Mouse (Mus musculus) heart, adult 2 months (tissue): ENCODE results near the gene Gm45808.

Experiments used
- CTCF ChIP-seq: fragments of 200-600 bp; IDR thresholded peaks from 2 replicates; pipeline ENCODE4 v1.8.1; 2022; ENCODE audit warnings: antibody characterized with exemption, mild to moderate bottlenecking, moderate library complexity
- EP300 ChIP-seq: fragments of 200-500 bp; IDR thresholded peaks from 2 replicates; pipeline ENCODE4 v1.6.1; 2011; ENCODE audit warnings: low read depth, low read length, control low read depth; ENCODE audit not compliant: insufficient read depth
- POLR2A ChIP-seq: fragments of 200-500 bp; IDR thresholded peaks from 2 replicates; pipeline ENCODE4 v1.6.1; 2011; ENCODE audit warnings: mild to moderate bottlenecking, low read depth, low read length, control low read depth; ENCODE audit not compliant: insufficient read depth

- TF ChIP-seq CTCF (no peak), POLR2A (no peak), EP300 (no peak)
Measured at GRCm38 (mm10) chr7:45462325-45462724, 24.3 kb downstream of the Gm45808 start.
